Mouse (Mus musculus) left cerebral cortex, adult 18-20 months (tissue): ENCODE data around the gene Kif1bp. TPM values are rescaled to one million over a fixed set of nuclear protein-coding genes. Genes with fewer than 3 reads are reported as not detected.

Source experiments
- DNase-seq, 2 experiments: peaks; one replicate each; pipeline ENCODE4 v3.0.0; 2021 to 2022; ENCODE audit warnings: low spot score in 2 of 2, mixed read lengths in 1 of 2
- total RNA-seq, 2 experiments: library from RNA; stranded (reverse); gene quantifications; 2 replicates each; pipeline ENCODE4 v1.2.3; 2021

Kif1bp gene
- total RNA-seq, 2 experiments from 2014 or later, result 179 to 185 TPM

DNA sequence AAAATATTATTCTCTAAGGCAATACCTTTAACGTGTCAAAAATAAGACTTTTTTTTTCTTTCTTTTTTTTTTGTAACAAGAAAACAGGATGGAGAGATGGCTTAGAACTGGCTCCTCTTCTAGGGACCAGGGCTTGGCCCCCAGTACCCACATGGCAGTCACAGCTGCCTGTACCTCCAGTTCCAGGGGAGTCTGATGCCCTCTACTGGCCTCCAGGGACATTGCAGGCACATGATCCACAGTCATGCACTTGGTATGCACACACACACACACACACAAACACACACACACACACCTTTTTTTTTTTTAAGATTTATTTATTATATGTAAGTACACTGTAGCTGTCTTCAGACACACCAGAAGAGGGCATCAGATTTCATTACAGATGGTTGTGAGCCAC, 20.5 kb downstream of the Kif1bp start:
- no peak for DNase-seq

DNA sequence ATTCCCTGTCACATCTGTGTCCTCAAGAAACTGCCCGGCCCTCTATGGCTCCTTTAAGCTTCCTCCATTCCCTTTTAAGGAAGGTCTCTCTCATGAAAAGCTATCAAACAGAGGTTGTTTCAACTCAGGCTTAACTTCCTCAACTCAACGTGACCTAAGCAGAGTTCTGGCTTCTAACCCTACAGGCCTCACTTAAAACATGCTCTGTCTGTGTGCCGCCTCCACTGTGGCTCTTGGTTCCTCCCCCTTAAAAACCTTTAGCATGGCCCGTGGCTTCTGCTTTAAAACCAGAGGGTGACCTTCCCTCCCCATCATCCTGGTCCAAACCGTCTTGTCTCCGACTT, 21.7 kb downstream of the Kif1bp start:
- DNase-seq, result no peak

DNA sequence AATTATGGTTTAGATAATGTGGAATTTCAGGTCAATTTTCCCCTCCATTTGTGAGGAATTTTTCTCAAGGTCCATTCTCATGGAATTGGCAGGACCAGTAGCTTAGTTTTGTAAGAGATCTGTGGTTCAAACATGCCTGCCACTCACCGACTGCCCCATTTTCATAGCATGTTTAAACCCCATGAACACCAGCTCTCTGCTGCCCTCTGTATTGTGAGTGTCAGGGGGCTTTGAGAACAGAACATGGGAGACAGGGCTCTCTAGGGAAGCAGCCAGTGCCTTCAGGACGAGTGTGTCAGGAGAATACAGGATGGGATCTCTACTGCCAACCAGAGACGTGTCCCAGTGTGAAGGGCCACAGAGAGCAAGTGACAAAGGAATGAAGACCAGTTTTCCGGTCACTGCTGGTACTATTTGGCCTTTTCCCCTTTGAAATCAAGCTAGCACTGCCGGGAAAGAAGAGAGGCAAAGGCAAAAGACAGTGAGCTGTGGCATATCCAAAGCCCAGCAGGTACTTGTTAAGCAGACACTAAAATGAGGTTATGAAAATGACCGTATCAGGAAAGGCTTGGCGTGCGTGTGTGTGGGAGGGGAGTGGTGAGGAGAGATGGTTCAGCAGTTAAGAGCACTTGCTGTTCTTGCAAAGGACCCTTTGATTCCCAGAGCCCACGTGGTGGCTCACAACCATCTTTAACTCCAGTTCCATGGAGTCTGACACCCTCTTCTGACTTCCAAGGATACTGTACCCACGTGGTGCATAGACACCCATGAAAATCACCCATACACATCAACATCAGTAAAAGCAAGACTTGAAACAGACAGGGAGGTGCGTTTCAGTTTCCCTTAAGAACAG, 22.3 kb downstream of the Kif1bp start:
- DNase-seq, result no peak

- DNase-seq, result no peak
These were observed 24.6 kb downstream of the Kif1bp start for GRCm38 (mm10) chr10:62553611-62554091.

DNA sequence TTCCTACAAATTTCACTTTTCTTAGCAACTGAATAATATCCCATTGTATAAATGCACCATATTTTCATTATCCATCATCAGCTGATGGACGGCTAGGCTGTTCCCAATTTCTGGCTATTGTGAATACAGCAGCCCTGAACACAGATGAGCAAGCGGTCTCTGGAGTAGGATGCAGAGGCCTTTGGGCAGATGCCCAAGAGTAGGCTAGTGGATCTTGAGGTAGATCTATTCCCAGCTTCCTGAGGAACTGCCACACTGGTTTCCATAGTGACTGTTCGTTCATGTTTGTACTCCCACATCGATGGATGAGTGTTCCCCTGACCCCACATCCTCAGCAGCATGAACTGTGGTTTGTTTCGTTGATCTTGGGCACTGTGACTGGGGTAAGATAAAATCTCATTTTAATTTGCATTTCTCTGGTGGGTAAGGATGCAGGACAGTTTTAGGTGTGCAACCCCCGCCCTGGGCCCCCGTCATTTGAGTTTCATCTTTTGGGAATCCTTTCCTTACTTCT, 27.4 kb downstream of the Kif1bp start:
- DNase-seq, result peak; percentile 35 to 50

DNA sequence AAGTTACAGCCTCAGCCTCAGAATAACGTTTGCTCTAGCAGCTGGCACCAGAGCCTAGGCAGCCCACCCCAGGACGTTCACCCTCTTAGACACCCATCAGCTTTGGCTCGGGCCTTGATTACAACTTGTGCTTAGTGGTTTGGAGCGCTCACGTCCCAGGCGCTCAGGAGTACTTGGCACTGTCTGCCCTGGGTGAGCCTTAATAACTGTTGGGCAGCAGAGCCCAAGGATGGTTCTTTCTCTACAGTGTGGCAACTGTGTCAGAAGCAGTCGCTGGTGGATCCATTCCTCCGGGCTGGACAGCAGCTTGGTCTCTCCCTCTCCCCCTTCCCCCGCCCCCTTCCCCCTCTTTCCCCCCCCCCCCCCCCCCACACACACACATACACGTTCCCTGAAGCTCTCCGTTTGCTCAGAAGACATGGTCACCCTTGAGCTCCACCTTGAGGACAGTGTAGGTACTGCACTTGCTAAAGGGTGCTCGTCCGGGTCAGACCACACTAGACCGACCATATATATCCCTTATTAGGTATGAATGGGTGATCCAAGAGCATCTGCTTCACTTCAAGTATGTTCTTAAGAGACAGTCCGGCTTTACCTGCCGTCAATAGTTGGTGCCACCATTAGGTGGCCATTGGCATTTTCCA, 28.6 kb downstream of the Kif1bp start:
- peak; percentile 60 to 72 for DNase-seq

DNA sequence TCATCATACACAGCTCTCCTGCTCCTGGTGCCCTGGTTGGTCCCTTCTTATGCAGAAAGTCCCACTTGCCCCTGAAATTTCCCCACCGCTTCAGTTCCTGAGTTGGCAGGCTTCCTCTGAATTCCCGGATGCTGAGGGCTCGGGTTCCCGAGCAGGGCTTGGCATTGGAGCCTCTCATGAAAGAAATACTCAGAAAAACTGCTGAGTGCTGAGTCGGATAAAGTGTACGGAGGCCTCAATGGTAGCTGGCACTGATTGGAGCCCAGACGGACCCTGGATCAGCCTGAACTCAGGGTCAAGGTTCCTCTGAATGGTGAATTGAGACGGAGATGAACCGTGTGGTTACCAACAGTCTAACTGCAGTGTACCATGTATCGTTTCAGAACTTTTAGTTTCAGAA, 31.8 kb downstream of the Kif1bp start:
- no peak for DNase-seq

DNA sequence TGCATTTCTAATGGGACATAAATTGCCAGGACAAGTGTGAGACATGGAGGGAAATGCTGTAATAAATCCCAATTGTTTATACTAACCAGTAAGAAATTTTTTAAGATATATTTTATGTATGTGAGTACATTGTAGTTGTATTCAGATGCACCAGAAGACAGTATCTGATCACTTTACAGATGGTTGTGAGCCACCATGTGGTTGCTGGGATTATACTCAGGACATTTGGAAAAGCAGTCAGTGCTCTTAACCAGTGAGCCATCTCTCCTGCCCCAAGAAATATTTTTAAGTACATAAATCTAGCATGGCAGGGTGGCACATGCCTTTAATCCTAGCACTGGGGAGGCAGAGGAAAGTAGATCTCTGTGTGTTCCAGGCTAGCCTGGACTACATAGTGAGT, 32.5 kb downstream of the Kif1bp start:
- DNase-seq, result no peak

DNA sequence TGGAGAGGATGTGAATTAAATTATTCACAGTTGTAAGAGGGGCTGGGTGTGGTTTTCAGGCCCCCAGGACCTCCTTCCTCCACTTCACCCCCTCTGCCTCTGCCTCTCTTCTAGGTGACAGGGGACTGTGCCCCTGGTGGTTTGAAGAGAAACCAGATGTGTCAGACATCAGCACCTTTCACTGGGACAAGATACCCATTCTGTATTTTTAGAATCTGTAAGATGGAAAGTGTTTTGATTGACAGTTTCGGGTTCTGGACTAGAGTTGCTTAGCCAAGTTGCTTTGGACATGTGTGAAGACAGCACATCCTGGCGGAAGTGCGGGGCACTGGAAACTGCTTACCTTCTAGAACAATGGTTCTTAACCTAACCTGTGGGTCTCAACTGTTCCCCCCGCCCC, 33.9 kb downstream of the Kif1bp start:
- DNase-seq, result no peak

DNA sequence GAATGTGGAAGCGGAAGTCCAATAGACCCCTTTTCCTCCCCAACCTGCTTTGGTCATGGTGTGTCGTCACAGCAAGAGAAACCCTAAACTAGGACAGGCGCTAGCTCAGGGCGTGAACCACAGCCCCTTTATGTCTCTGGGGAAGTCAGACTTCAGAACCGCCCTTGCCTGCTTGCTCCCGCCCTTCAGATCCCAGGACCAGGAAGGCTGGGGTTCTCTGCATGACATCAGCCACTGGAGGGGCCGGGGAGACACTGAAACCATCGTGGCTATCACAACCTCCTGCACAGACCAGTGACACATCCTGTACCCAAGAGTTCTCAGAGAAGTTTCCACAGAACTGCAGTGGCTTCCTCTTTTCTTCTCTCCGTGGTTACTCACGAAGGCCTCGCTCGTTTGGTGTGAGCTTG, 34.9 kb downstream of the Kif1bp start:
- no peak for DNase-seq

- no peak for DNase-seq
These were observed 35.3 kb downstream of the Kif1bp start for GRCm38 (mm10) chr10:62542928-62543327.

- DNase-seq, result no peak
These were observed 35.8 kb downstream of the Kif1bp start for GRCm38 (mm10) chr10:62542507-62542906.

- DNase-seq, result no peak
These were observed 36.8 kb downstream of the Kif1bp start for GRCm38 (mm10) chr10:62541499-62541898.

- DNase-seq, result no peak
These were observed 37.5 kb downstream of the Kif1bp start for GRCm38 (mm10) chr10:62540800-62541199.

GRCm38 (mm10) chr10:62534509-62534908, 43.7 kb downstream of the Kif1bp start:
- no peak for DNase-seq

DNA sequence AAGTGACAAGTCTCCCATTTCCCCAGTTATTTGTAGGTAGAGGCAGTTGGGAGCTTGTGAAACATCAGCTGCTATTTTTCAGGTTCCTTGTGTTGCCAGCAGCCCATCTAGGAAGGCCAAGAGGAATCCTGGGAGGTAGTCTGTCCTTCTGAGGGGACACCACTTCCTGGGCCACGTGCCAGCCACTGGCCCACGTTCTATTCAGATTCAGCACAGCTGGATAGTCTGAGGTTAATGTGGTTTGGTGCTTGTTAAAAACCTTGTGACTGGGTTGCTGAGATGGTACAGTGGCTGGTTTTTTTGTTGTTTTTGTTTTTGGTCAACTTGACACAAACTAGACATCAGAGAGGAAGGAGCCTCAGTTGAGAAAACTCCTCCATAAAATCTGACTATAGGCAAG, 45.4 kb downstream of the Kif1bp start:
- no peak for DNase-seq

DNA sequence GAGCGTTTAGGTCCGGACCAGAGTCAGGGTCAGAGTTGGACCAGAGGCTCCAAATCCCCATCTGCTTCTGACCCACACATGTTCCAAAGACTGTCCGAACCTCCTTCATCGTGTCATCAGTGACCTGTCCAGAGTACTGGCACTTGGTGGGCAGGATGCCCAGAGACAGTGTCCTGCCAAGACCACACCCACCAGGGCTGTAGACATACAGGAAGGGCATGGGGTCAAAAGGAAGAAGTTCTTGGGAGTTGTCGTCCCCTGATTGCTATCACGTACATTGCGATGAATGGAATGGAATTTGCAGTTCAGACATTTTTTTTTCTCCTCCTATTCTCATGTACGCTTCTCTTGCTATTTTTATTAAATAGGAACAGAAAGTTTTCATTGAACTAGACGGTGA, 48.1 kb downstream of the Kif1bp start:
- no peak for DNase-seq

GRCm38 (mm10) chr10:62527351-62527750, 50.9 kb downstream of the Kif1bp start, which contains the start of gene Srgn:
Srgn (minus strand) TSS chr10:62527451.
- DNase-seq, result no peak

- DNase-seq, result no peak
These were observed 55.8 kb downstream of the Kif1bp start for GRCm38 (mm10) chr10:62522346-62522950.

DNA sequence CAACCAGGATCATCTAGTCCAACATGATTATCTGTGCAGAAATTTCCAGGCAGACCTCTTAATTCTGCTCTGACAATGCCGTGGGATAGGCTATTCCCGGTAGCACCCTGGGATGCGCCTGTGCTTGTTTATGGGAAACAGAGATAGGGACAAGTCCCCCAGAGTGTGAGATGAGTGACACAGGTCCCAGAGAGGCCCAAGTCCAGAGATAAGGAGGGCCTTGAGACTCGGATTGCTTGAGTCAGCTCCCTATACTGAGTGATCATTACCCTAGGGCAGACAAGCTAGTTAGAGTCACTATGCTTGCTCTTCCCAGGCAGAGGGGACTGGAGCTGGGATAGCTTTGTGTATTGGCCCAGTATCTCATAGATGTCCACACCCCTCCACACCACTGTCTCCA, 56.5 kb downstream of the Kif1bp start:
- no peak for DNase-seq

- DNase-seq, result no peak
These were observed 57.3 kb downstream of the Kif1bp start for GRCm38 (mm10) chr10:62520911-62521310.

DNA sequence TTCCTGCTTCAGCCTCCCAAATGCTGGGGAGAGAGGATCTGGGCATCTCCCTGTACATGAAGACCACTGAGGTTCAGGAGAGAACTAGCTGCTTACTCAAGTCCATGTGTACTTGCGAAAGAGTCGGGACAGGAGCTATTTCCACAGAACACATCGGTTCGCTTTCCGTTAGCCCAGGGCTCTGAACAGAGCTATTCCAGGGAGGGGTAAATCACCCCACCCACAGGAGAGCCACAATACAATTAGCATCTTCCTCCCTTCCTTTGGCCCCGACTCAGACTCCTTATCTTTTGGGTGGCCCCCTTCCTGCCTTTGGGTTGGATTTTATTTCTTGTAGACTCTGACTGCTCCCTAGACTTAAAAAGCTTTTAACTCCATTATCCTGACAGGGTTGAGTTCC, 60.7 kb downstream of the Kif1bp start:
- DNase-seq, result no peak
